Mouse (Mus musculus): Measurements from ENCODE around the gene Gars.

Gene Gars

DNA sequence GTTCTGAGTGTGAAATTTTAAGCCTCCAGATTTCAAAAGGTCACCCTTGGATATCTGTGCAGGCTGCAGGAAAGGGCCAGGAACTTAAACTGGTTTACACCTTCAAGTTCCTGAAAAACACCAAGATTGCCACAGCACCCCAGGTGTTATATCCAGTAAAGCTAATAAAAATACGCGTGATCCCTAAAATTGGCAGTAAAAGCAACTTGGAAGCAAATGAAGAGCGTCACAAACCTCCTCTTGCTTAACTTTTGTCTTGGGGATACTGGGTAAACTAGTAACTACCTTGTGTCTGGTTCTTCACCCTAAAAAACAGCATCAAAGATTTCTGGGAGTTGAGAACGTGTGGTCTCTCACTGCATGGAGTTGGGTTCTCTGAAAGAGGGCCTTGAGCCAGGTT is 1.1 kb upstream of the Gars start:
- in situ Hi-C loops (cut with MseI, MboI): no loop called here

DNA sequence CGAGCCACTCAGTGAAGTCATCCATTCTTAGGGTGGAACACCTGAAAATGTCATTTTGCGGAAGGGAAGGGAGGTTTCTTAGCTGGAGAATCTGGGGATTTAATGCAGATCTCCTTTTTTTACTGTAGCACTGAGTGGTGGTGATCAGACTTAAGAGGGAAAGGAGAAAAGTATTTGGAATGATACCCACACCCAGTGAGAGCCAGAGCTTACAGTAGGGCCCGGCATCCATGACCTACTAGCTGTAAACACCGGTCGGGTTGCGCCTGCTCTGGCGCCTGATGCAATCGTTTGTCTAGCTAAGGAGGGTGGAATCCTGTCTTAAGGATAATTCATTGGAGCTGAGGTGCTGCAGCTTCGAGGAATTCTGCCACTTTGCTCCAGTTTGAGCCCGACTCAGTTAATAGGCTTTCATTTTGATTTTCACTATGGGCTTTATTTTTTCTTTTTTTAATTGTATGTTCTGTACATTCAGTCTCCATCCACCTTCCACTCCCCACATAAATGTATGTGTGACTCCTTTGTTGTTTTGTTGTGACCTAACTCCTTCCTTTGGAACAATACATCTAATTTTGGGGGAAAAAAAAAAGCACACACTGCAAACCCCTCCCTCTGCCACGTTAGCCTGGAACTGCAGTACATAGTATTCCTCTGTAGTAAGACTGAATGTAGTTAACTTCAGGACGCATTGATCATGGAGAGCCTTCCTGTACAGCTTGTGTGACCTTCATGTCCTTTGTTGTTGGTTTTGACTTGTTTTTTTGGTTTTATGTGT is 1.1 kb downstream of the Gars start:
- in situ Hi-C loops (cut with MseI, MboI): no loop called here

DNA sequence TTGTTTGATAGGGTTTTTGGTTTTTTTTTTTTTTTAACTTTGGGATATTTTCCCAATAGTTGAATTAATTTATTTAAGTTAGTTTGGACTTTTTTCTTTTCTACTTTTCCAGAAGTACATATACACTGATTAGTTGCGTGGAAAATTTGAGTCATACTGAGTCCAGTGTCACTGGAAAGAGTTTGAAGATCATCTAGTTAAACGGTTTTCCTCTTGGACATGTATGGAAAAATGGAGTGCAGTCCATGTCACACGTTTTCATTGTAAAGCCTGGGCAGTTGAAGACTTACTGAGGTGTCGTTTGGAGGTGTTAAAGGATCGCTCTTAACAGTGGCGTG is 1.6 kb downstream of the Gars start:
- in situ Hi-C loops (cut with MseI, MboI): no loop called here

DNA sequence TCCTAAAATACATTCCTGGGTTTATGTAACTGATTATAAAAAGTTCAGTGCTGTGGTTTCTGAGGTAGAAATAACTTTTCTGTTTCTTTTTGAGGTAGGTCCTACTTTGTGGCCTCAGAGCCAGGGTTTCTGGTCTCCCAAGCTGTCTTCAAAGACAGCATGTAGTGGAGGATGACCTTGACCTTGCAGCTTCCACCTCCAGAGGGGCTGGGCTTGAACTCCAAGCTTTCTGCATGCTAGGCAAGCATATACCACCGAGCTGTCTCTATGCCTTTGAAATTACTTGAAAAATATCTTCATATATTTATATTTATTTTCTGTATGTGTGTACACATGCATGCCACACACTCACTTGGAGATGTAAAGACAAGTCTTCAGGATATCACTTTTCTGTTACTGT is 2.2 kb downstream of the Gars start:
- in situ Hi-C loops (cut with MseI, MboI): no loop called here

DNA sequence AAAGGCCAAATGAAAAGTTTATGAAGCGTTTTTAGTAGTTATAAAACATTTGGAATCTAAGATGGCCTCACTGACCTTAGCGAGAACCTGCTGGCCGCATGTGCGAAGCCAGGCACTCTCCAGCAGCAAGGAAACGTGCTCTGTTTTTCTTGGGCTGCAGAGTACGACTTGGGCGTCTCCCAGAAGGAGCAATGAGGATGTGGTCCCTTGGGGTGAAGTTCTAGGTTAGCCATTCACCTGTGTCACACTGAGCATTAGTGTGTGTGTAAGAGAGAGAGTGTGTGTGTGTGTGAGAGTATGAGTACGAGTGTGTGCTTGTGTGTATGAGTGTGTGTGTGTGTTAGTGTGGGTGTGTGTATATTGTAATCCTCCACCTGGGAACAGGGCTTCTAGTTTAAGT is 5.4 kb downstream of the Gars start:
- in situ Hi-C loops (cut with MseI, MboI): no loop called here

DNA sequence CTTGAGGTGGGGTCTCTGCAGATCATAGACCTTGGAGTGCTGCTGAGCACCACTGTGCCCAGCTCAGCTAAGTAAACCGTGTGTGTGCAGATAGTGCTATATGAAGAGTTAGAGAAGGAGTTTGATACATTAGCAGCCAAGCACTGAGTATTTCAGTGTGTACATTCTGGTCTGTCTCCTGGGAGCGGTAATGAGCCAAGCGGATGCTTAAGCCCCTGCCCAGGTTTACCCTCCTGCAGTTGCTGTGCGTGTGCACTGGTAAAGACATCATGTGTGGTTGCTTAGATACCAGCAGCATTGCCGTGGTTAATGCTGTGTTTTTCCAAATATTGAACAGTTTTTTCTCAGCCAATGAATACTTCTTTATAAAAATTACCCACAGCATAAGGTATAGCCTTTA is 6.7 kb downstream of the Gars start:
- in situ Hi-C loops (cut with MseI, MboI): no loop called here

DNA sequence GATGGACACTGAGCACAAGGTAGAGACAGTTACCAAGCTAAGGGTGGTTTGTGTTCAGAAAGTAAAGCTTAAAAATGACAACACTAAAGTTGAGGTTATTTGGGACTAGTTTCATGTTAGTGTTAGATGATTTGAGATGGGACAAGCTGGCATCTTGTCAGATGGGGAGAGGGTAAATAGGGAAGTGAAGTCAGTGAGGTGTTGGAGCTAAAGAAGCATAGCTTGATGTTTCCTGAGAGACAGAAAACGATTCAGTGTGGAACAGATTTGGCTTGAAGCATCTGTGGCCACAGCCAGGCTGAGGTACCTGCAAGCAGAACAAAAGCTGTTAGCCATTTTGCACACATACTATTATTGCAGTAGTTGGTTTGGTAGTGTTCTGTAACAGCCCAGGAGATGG is 7.5 kb downstream of the Gars start:
- in situ Hi-C loops (cut with MseI, MboI): no loop called here

DNA sequence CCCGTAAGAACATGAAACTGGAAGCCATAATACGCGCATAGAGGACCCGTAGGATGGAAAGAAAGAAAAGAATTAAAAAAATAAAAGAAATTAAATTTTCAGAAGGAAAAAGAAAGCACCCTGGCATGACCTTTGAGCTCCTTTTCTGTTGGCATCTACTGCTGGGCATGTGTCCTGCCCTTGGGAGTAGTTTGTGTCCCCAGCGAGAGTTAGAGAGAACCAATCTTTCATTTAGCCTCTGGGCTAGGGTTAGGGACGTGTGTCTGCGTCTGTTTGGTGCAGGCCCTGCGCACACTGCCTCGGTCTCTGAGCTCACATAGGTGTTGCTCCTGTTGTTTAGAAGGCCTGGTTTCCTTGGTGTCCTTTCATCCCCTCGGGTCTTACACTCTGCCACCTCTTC is 11.4 kb downstream of the Gars start:
- in situ Hi-C loops (cut with MseI, MboI): no loop called here

DNA sequence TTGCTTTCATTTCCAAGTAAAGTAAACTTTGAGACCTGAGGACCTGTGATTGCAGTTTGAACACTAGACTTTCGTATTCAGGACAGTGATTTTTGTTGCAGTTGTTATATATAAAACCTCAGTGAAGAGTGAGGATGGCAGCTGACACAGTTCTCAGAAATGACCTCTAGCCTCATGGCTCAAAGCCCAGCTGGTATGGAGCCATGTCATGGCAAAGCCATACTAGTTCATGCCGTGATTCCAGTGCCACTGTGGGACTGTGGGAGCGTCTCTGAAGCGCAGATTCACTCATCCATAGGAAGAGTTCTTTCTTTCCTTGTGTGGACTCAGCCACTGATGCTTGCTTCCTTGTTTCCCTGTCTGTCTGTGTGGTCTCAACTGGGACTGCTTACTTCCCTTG is 16.7 kb downstream of the Gars start:
- in situ Hi-C loops (cut with MseI, MboI): no loop called here

DNA sequence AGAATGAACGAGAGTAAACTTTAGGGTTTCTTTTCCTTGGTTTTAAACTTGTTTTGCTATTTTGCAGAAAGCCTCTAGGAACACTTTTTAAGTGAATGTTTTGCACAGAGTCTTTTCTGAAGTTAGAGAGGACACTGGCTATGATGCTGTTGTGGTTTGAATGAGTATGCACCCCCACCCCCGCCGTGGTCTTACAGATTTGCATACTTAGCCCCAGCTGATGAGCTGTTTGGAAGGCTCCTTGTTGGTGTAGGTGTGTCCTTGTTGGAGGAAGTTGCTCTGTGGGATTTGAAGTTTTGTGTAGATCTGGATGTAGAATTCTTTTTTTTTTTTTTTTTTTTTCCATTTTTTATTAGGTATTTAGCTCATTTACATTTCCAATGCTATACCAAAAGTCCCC is 19.6 kb downstream of the Gars start:
- in situ Hi-C loops (cut with MseI, MboI): no loop called here

DNA sequence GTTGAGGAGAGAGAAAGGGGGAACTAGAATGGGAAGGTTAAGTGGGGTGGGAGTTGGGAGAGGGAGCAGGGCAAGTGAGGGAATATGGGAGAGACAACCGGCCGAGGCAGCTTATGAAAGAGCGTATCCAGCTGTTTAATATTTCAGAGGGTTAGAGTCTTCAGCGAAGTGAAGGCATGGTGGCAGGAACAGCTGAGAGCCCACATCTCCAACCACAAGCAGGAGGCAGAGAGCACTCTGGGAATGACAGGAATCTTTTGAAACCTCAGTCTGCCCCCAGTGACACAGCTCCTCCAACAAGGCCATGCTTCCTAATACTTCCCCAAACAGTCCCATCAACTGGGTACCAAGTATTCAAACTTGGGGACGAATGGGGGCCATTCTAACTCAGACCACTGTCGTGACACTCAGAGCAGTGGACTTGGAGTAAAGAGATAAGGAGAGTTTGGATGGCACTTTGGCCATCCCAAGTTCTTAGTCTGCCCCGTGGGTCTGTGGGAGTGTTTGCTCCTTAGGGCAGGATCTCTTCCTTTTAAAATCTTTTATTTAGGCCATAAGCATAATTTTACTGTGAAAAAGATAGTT is 22.5 kb downstream of the Gars start:
- in situ Hi-C loops (cut with MseI, MboI): no loop called here

DNA sequence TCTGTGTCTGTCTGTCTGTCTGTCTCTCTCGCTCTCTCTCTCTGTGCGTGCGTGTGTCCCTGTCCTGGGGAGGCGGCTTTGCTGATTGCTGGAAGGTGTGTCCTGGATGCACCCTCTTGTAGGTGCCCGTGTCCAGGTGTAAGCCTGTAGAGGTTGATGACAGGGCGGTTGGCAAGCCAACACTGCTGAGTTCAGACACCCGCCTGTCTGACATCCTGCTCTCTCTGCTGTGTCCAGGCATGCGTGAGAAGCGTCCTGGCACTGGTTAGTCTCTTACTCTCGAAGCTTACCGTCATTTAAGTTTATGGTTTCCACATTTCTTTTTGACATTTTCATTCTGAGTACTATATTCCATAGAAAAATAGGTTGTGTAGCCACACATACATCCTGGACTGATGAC is 23.5 kb downstream of the Gars start:
- in situ Hi-C loops (cut with MseI, MboI): no loop called here

DNA sequence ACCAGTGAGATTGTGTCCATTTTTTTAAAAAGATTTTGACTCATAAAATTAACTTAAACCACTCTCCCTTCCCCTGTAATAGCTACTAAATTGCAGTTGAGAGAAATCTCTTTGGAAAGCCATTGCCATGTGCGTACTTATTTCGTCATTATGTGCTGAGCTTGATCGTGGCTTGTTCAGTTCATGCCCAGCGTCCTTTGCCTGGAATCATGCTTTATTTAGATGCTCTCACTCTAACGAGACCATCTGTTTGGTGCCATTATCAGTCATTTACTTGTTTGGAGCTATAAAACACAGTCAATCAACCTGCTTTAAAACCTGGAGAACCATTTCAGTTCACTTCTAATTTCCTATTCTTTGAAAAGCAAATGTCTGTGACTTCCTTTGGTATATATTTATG is 24.4 kb downstream of the Gars start:
- in situ Hi-C loops (cut with MseI, MboI): no loop called here

DNA sequence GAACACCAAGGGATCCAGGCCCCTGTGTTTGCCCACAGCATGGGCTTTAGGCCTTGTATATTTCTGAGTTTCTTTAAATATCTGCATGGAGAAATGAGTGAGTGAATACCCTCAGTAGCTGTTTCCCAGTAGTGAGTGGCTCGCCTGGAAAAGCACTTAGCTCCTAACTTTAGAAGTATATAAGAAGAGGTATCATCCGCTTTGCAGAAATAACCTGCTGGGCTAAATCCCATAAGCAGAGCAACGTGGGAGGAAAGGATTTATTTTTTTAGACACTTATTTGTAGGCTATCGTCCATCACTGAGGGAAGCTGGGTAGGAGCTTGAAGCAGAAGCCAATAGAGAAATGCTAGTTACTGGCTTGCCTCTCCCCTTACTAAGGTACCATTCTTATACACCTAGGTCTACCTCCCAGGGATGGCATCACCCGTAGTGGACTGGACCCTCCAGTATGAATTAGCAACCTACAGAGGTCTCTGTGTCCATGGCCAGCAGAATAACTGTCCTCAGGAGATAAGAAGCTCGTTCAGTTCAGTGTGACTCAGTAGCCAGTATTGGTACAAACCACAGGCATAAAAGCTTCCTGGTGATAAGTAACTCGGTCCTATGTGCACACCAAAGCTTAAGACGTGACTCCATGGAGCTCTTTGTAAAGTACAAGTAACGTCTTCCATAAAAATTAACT is 26.1 kb downstream of the Gars start:
- in situ Hi-C loops (cut with MseI, MboI): no loop called here

DNA sequence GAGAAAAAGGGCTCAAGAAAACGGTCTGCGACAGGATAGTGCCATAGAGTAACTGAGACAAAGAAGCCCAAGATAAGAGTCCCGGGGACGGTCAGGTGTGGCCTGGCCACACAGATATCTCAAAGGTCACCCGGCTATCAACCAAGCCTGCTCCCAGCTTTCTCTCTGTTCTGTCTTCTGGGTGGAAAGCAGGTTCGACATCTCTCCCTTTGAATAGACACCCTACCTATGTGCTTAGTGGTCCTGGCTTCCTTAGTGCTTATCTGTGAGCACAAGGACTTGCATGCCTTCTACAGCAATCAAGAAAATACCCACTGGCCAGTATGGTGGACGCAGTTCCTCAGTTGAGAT is 26.6 kb downstream of the Gars start:
- in situ Hi-C loops (cut with MseI, MboI): no loop called here

DNA sequence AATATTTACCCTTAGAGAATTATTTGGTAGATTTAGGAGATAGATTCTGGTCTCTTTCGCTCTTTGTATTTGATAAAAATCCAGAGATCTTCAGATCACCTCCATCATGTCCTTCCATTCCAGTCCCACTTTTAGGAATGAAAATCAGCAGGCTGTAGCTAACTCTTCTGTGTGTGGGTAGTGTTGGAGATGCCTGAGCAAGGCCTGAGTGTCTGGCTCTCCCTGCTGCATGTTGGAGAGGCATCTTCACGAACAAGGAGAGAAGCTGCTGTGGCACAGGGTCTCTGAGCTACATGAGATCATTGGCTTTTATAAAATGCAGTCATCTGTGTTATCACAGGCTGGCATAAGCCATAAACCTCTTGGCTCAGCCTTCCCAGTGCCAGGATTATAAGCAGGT is 28.1 kb downstream of the Gars start:
- in situ Hi-C loops (cut with MseI, MboI): no loop called here

DNA sequence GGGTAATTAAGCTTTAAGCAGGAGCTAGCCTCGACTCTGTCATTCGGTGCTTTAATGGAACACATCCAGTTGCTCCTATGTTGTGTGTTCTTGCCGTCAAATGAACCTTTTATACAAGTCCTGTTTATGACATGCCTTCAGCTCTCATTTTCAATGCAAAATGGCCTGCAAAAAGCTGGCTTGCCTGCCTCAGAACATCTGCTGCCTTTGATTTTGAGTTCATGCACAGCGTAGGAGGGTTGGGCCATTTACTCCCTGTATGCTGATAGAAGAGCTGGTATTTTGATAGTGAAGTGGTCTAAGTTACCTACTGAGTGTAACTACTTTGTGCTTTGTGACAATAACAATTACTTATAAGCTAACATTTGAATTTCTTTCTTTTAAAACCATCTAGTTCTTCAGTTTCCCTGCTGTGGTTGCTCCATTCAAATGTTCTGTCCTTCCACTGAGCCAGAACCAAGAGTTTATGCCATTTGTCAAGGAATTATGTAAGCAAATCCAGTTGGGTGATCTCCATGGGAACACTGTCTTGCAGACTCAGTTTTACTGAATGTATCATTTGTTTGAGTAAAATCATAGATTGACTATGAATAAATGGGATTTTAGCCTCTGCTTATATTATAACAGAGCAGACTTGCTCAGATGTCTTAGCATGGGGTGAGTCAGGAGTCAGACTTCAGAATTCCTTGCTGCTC is 38.9 kb downstream of the Gars start:
- in situ Hi-C loops (cut with MseI, MboI): no loop called here

DNA sequence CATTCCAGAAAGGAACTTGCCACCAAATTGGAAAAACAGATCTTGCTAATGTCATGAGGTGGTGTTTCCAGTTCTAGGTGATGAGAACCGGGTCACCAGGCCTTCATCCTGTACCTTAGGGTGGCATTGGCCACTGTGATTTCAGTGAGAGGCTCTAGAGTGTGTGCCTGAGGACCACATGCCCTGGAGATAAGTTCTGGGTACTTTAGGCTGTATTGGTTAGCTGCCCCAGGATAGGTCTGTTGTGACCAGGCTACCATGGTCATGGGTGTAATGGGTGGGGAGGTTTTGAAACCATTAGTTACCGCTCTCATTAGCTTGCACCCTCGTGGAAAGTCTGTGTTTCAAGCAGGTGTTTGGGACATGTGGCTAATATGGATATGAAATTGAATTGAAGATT is 43.6 kb downstream of the Gars start:
- in situ Hi-C loops (cut with MseI, MboI): no loop called here

DNA sequence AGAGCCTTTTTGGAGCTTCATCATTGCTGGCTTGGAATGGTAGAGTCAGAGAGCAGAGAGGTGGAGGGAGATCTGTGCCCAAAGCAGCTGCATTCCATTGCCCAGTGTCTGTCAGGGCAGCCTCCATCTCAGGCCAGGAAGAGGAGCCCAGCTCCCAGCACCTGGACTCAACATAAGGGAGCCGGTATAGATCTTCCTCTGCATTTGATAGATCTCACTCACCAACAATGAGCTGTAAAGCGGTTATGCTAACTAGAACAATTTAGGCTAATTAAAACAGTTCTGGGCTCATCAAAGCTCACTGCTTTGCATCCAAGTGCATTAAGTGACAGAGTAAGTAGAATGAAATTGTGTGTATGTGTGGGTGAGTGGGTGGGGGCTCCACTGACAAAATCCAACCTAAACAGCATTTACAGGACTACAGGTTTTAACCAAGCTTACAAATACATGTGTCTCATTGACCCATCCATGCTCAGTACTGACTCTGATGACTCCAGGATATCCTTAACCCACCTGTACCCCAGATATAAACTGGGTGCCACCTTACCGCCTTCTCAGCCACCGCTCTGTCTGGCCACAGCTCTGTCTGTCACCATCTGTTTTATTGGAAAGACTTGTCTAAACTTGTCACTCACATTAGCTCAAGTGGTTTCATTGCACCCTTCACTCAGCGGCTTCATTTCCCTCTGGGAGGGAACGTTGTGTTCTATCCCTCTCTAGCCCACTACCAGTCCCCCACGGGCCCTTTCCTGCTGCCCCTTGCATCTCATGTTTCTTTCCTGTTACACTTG is 44.6 kb downstream of the Gars start:
- in situ Hi-C loops (cut with MseI, MboI): no loop called here

DNA sequence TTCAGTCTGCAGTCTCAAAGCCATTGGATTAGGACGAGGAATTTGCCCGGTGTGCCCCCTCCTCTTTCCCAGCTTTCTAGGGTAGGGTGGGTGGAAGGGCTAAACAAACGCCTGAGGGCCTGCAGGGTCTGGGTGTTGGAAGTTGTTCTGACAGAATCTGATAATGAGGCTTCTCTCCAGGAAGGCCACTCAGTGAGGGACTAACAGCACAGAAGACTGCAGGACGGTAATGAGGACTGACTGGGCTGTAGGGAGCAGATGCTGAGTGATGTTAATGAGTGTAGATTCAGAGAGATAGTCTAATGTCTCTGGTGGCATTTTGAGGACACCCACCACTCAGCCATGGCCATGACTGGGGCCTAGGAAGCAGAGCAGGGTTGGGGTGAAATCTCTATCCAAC is 49.5 kb downstream of the Gars start:
- in situ Hi-C loops (cut with MseI, MboI): no loop called here

DNA sequence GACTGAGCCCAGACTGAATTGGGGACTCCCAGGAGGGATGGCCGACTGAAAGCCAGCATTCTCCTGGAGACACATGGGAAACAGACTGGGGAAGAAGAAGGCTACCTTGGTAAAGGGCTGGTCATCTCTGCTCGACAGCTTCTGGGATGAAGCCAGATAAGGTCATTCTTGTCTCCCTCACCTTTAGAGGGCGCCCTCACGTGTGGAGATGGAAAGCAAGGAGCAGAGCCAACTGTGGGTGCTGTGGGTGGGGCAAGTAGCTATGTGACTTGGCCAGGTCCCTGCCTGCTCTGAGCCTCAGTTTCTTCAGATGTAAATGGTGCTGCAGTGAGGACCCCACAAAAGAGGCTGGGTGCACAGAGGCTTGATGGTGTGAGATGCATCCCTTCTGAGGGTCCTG is 52.8 kb downstream of the Gars start:
- in situ Hi-C loops (cut with MseI, MboI): no loop called here

DNA sequence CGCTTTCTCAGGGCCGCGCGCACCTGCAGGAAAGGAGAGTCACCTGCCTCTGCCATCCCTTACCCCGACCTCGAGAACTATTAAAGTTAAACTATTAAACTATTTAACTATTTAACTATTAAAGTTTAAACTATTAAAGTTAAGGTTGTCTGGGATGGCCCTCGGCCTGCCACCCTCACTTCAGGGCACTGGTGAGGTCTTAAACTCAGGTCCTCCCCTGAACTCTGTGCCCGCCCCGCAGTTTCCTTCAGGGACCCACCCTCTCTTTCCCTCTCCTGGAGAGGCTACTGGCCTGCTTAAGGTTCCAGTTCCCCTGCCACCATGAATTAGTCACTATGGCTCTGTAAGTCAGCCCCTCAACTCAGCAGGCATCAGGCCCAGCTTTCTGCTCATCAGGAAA is 53.6 kb downstream of the Gars start:
- in situ Hi-C loops (cut with MseI, MboI): no loop called here
